Mouse (Mus musculus): ENCODE measurements around the gene Bcl2l10.

GRCm38 (mm10) chr9:75368779-75369178 is 21.2 kb downstream of the Bcl2l10 start:
- TF ChIP-seq POLR2A (IDR thresholded peaks at IDR 0.05; ENCODE audit: control insufficient read depth, extremely low read depth, insufficient read depth, low read length, poor library complexity), result no peak
- TF ChIP-seq CTCF (IDR thresholded peaks at IDR 0.05; ENCODE audit: borderline replicate concordance, control insufficient read depth, extremely low read depth, insufficient read depth, low read length, poor library complexity), result no peak

All from thymus, adult 2 months (tissue).